Mouse (Mus musculus): Measurements from ENCODE around the gene Aars2. TPM values are rescaled to one million over a fixed set of nuclear protein-coding genes. Genes with fewer than 3 reads are reported as not detected.

The Aars2 gene
- total RNA-seq, 2 experiments from 2014 or later = 17.7 to 19.7 TPM

DNA sequence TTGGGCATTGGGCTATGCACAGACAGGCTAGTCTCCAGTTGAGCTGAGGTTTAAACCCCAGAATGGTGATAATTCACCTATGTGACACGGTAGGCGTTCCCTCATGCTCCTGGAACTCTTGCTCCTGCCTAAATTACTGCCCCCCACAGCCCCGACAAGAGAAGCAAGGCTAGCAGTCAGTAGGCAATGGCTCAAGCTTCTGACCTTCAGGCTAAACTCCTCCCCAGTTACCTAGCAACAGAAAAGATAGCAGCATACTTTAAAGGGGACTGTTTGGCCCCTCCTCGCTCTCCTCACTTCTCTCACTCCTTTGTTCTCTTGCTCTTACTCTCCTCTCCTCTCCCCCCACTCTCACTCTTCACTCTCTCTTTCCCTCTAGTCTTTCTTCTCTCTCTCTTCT lies 5.7 kb upstream of the Aars2 start:
- no peak for DNase-seq

DNA sequence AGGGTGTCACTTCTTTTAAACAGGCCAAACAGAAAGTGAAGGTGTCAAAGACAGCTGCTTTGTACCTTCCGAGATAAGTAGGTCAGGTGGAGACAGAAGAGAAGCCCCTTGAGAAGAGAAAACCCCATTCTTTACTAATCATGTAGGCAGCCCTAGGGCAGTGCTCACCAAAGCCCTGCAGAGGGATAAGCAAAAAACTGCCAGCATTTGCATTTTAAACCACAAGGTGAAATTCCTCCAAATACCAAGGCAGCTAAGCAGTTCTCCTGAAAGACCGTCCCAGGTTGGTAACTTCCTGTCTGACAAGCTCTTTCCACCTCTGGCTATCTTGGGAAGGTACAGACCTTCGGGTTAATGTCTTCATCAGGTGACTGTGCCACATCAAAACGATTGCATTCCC lies 4.3 kb upstream of the Aars2 start:
- no peak for DNase-seq

DNA sequence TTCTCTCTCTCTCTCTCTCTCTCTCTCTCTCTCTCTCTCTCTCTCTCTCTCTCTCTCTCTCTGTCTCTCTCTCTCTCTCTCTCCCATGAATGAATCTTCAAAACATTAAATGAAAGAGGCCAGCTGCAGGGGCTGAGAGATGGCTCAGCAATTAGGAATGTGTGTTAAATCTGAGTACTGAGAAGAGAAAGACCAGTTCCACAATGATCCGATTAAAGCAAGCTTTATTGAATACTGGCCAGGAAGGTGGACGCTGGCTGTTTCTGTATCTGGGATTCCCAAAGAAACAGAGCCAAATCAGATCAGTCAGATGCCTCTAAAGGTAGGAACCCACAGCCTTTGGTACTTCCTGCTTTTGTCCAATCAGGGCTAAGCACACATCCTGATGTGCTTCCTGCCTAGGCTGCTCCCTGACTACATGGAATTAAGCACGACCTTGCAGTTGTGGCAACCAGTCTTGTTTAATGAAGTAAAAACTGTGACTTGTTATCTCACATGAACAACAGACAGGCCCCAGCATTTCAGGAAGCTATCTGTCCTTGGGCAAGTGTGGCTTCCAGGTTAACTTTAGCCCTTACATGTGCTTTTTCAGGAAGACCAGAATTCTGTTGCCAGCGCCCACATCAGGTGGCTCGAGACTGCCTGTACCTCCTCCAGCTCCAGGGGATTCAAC lies 3.2 kb upstream of the Aars2 start:
- DNase-seq = peak in 1 of 2 experiments; percentile 23

DNA sequence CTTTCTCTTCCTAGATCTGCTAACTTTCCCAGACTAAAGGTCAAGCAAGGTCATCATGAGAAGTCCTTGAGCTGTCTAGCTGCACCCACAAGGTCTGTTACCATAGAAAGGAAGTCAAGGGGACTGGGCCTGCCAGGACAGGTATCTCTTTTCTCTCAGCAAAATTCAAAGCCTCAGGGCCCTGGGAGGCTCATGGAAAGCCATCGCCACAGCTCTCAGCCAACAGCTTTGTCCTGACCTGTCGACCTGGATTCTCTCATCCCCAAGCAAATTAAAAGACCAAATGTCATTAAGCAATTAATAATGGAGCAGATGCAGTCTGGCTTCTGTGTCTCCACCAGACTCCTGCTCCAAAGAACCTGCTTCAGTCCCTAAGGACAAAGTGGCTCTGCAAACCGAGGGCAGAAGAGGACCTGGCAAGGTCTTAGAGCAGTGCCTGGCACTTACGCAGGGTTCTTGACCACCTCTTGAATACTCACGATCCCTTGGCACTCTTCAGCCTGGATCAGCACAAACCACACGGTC lies 638 bp upstream of the Aars2 start:
- no peak for DNase-seq

DNA sequence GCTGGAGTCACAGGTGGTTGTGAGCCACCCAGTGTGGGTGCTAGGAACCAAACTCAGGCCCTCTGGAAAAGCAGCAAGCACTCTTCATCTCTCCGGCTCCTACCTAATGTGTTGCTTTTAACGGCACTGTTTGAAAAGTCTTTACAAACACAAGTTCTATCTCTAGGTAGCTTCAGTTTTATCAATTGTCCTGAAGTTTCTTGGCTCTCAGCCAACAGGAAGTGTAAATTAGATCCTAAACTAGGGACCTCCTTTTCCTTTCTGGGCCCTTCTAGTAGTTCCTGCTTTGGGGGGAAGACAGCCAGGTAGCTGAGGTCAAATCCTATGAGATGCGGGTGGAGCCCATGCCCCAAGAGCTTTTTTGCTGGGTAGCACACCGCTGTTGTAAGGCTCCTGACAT lies 4.2 kb downstream of the Aars2 start:
- DNase-seq = no peak

DNA sequence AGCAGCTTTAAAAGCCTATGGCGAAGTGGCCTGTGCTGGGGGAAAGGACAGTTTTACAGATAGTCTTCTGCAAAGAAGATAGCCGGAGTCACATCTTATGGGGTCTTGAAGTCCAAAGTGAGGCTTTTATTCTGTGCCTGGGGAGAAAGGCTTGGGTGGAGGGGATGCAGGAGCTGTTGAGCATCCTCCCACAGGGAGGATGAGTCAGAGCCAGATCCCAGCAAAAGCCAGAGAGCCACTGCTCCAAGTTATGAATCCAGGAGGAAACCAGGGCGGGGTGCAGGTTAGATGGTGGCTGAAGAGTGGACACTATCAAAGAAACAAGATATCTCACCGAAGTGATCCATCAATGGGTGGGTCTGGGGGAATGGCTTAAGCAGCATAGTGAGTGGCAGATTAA lies 5.1 kb downstream of the Aars2 start:
- DNase-seq = no peak

DNA sequence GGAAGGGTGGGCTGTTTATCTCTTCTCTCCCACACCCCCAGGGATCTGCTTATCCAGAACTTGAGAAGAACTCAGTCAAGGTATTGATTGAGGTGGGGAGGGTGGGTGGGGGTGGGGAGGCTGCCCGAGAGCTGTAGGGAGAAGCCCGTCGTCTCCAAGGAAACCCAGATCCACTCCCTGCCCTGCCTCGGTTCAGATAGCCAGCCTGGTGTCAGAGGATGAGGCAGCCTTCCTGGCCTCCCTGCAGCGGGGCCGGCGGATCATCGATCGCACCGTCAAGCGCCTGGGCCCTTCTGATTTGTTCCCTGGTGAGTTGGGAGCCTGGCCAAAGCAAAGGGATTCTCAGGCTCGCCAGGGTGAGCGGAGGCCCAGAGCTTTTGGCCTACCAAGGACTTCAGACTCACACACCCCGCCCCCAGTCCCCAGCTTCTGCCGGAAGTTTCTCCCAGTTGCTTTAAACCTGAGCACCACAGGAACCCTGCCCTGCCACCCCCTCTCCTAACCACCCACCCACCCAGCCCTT lies 8.6 kb downstream of the Aars2 start:
- DNase-seq = no peak

DNA sequence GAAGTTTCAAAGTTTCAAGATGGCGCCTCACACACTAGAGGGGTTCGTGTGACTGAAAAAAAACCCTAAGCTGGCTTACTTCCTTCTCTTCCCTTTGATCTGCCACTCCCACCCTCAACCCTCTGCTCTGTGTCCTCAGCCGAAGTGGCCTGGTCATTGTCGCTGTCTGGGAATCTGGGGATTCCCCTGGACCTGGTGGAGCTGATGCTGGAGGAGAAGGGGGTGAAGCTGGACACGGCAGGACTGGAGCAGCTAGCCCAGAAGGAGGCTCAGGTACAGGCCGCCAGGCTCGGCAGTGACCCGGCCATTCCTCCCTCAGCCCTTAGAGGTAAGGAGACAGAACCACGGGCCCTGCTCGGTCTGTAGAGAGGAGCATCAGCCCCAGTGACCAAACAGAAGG lies 9.2 kb downstream of the Aars2 start:
- no peak for DNase-seq

DNA sequence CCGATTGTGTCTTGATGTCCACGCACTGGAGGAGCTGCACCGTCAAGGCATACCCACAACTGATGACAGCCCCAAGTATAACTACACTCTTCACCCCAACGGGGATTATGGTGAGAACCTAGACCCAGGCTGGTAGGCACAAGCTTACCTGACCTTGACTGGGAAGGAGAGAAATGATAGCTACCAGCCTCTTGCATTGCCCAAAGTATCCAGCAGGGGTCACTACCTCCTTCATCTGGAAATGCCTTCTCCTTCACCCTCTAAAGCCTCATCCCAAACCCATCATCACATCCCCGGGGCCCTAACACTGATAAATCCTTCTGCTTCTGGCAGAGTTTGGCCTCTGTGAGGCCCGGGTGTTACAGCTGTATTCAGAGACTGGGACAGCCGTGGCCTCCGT lies 9.8 kb downstream of the Aars2 start:
- DNase-seq = peak; percentile 68 to 91

DNA sequence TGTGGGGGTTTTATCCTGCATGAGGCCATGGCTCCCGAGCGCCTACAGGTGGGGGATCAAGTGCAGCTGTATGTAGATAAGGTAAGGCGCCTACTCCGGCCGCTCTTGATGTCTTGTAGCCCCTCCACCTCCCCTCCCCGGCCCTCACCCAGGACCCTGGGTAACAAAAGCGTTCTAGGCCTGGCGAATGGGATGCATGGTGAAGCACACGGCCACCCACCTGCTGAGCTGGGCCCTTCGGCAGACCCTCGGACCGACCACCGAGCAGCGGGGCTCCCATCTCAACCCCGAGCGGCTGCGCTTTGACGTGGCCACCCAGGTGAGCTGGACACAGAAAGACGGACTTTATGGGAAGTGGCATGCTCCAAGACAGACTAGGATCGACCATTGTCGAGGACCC lies 10.5 kb downstream of the Aars2 start:
- no peak for DNase-seq

DNA sequence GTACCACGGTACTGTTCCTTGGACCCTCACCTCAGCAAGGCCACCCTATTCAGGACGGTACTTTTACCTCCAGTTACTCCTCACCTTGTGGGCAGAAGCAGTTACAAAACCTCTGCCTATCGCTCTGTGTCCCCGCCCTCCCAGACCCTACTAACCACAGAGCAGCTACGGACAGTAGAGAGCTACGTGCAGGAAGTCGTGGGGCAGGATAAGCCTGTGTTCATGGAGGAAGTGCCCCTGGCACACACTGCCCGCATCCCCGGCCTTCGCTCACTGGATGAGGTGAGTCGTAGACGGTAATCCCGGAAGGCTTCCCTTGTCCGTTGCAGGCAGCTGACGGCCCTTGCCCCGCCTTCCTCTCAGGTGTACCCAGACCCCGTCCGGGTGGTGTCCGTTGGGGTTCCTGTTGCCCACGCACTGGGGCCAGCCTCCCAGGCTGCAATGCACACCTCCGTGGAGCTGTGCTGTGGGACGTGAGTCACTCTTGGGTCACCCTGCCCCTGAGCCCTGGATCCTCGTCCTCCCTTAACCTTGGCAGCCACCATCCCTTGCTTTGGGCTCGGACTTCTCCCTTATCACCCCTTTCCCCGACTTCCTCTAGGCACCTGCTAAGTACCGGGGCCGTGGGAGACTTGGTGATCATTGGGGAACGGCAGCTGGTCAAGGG lies 11.0 kb downstream of the Aars2 start:
- no peak for DNase-seq

DNA sequence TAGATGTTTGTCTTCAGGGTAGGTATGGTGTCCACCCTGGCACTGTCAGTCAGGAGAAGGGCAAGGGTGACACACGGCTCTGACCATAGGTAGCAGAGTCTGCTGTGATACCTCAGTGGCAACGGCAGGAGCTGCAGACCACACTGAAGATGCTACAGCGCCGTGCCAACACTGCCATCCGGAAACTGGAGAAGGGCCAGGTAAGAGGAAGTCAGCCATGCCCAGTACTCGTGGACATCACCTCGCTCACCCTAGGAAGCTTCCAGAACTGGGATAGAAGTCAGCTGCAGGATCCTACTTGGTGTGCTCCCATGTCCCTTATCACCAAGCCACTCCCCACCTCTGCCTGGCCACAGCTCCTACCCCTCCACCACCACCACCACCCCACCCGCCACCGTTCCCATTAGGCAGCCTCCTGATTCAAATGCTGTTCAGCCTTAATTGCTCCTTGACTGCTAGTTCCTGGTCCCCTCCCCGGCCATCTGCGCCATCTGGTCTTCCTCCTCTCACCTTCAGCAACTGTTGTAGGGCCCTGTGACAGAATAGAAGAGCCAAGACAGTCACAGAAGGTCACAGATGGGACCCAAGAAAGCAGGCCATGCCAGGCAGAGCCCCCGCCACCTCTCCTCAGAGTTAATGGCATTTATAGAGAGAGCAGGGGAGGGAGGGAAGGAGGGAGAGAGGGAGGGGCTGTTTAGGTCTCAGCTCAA lies 12.3 kb downstream of the Aars2 start:
- no peak for DNase-seq

DNA sequence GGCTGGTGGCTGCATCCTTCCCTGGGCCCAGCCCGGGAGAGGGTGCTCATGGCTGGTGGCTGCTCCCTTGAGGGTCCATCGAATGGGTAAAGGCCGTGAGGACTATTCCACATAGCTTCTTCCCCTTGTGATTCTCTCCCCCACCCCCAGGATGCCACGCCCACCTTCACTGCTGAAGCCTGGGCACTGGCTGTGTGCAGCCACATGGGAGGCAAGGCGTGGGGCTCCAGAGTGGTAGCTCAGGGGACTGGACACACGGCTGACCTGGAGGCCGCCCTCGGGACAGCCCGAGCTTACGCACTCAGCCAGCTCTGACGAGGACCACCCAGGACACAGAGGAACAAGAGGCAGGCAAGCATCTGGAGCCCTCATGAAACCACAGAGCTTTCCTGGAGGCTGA lies 13.5 kb downstream of the Aars2 start:
- DNase-seq = no peak

DNA sequence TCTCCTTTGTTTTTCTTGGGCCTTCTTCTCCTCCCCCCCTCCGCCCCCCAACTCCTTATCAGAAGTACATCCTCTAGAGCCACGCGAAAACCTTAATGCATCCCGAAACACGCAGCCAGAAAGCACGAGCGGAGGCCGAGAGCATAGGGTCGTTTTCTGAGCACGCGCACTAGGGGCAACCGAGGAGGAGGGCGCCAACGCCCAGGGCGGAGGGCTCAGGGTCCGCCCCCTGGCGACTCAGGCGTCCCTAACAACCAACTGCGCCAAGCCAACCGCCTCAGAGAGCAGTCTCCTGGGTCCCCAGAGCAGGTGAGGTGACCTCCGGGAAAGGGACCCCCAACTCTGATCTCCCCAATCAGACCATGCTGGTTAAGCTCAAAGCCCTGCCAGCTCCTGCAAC lies 16.6 kb downstream of the Aars2 start, which contains the start of gene Tcte1:
Tcte1 (plus strand) TSS at position 172 of the 400 bp plus-strand sequence.
- DNase-seq = no peak

DNA sequence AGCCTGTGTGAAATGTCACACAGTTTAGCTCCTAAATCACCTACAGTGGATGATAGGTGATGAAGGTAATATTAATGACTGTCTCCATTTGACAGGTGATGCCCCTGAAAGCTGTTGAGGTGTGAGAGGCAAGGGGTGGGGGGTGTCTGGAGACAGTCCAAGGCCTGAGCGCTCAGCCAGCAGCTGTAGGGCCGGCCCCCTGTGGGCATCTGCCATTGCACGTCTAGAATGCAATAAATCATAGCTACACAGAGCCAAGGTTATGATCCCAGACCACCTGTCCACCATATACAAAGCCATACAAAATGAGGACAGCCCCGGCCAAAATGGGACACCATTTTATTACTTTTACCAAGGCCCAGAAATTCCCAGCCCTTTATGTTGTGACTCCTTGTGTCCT lies 18.3 kb downstream of the Aars2 start:
- no peak for DNase-seq

DNA sequence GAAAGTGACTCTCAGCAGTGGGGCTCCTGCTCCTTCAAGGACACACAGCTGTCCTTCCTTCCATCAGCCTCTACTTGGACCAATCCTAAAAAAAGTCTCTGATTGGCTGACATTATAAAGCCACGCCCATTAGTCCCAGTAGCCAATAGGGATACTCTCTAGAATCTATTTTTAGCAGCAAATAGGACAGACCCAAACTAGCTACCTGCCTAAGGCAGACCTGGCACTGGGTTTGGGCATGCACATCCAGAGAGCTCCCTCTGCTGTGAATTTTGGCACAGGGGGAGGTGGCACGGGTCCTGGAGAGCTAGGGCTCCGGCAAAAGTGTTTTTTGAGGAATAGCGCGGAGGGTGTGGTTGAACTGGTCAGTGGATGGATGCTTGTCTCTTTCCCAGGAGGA lies 19.9 kb downstream of the Aars2 start:
- DNase-seq = no peak

DNA sequence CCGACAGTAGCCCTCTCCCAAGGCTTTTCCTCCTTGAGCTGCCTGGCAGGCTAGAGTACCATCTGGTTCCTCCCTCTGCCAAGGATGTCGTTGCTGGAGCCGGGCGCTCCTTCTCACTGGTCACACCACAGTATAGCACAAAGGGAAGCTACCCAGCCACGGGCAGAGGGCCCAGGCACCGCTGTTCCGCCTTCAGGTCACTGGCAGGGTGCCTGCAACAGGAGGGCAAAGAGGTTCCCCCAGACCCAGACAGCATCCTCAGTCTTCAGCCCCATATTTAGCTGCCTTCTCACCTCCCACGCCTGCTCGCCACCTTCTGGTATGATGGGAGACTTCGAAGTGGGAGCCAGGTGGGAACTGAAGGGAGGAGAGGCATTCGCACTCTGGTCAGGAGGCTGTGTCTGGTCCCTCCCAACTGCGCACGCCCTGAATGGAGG lies 23.7 kb downstream of the Aars2 start:
- no peak for DNase-seq

DNA sequence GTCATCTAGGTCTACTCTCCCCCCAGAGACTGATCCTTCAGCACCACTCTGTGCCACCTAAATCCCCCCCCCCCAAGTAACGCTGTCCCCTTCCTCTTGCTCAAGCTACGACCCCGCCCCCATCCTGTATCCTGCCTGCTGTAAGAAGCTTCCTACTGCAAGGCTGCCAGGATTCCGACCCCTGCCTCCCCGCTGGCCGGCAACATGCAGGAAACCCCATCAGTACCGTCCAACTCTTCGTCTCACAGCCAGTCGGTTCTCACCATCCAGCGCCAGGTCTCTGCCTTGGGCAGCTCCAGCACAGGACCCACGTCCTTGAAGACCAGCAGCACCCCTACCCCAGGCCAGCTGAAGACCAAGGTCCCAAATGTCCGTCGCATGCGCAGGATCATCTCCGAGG lies 26.3 kb downstream of the Aars2 start:
- no peak for DNase-seq

DNA sequence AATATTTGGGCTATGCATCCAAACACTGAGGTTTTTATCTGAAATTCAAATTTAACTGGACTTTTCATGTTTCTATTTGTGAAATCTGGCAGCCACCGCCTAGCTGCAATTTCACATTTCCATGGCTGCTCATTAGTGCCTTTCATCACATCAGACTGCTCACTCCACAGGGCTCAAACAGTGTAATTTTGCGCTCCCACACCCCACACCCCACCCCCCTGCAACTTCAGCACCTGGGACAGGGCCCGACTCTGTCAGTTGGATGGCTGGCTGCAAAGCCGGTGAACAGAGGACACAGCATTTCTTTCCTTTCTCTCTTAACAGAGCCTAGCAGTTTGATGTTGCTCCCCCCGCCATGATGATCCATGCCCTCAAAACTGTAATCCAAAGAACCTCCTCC lies 29.6 kb downstream of the Aars2 start:
- DNase-seq = no peak

DNA sequence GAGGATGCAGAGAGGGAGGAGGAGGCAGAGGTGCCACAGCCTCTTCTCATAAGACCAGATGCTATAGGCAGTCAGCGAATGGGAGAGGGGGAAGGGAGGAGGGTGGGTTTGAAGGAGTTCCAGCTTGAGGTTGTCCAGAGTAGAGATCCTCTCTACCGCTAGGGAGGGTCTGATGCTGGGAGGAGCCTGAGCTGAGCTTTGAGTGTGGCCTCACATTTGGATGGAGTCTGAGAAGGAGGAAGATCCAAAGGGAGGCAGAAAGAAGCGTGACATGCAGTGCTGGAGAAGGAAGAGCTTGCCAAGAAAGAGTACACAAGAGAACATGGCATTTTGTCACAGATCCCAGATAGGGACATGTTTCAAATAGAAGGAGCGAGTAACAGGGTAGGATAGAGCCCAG lies 31.8 kb downstream of the Aars2 start:
- DNase-seq = no peak

DNA sequence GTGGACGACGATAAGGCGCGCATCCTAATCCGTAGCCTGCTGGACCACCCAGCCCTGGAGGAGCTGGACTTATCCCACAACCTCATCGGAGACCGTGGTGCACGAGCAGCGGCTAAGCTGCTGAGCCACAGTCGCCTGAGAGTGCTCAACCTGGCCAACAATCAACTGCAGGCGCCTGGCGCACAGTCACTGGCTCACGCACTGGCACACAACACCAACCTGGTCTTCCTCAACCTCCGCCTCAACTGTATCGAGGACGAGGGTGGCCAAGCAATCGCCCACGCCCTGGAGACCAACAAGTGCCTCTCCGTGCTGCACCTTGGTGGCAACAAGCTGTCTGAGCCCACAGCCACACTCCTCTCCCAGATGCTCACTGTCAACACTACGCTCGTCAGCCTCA lies 33.0 kb downstream of the Aars2 start:
- DNase-seq = no peak

DNA sequence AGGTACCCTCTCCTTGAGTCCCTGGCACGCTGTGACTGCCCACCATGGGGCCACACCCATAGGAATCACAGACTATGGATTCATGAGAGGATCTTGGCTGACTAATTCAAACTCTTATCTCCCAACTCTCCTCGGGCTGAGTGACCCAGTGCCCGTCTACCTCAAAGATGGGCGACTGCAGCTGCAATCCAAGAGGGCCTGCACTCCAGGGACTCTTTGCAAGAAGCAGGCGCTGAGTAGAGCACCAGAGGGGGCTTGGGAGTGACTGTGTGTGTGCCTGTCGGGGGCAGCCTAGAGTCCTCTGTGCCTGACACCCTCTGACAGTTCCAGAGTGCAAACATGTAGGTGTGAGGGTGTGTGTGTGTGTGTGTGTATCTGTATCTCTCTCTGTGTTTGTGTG lies 35.5 kb downstream of the Aars2 start:
- no peak for DNase-seq

DNA sequence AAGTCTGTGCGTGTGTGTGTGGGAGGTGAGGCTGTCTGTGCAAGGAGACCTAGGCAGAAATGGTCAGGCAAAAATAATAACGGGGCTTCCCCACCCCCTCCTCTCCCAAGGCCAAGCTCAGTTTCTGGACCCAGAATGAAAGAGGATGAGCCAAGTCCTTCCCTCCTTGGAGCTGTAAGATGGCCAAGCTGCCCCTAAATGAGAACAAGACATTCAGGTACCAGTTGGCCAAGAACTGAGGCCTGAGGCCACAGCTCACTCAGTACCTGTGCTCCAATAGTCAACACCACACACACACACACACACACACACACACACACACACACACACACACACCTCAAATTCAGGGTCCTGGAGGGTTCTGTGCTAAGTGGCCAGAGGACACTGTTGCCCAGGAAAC lies 36.1 kb downstream of the Aars2 start:
- no peak for DNase-seq

Measured in heart, adult 18-20 months (tissue).